Mouse (Mus musculus) liver, embryonic 15.5 days (tissue): ENCODE measurements around the gene Duox2. TPM values are rescaled to one million over a fixed set of nuclear protein-coding genes. Genes with fewer than 3 reads are reported as not detected.

Experiments
- ATAC-seq: fragments of 200-750 bp; cut with Nextera tagmentation; 2 replicates; pipeline ENCODE4 v1.8.0; 2017; ENCODE audit warnings: moderate number of reproducible peaks, mild to moderate bottlenecking, moderate library complexity; ENCODE audit not compliant: insufficient read depth
- H3K27ac ChIP-seq: fragments of 300-500 bp; sonication (generic); replicated peaks from 2 replicates; pipeline ENCODE4 v1.5.1; 2015; ENCODE audit warnings: mild to moderate bottlenecking, inconsistent platforms
- H3K27me3 ChIP-seq: fragments of 300-500 bp; sonication (generic); 2 replicates; pipeline ENCODE4 v1.6.1; 2015; ENCODE audit warnings: mild to moderate bottlenecking, inconsistent platforms
- H3K36me3 ChIP-seq: fragments of 300-500 bp; sonication (generic); replicated peaks from 2 replicates; pipeline ENCODE4 v1.6.1; 2015; ENCODE audit warnings: moderate library complexity, mild to moderate bottlenecking, inconsistent platforms
- H3K4me1 ChIP-seq: fragments of 300-500 bp; sonication (generic); replicated peaks from 2 replicates; pipeline ENCODE4 v1.6.1; 2015; ENCODE audit warnings: inconsistent platforms
- H3K4me2 ChIP-seq: fragments of 300-500 bp; sonication (generic); 2 replicates; pipeline ENCODE4 v1.6.1; 2015; ENCODE audit warnings: moderate library complexity, mild to moderate bottlenecking, inconsistent platforms
- H3K4me3 ChIP-seq: fragments of 300-500 bp; sonication (generic); replicated peaks from 2 replicates; pipeline ENCODE4 v1.5.1; 2015; ENCODE audit warnings: mild to moderate bottlenecking, inconsistent platforms
- H3K9ac ChIP-seq: fragments of 300-500 bp; sonication (generic); 2 replicates; pipeline ENCODE4 v1.6.1; 2015; ENCODE audit warnings: moderate library complexity, mild to moderate bottlenecking, inconsistent platforms
- H3K9me3 ChIP-seq: fragments of 300-500 bp; sonication (generic); replicated peaks from 2 replicates; pipeline ENCODE4 v1.6.1; 2016; ENCODE audit warnings: inconsistent platforms
- WGBS: fragments of 180-500 bp; shearing (Covaris S2); methylation state at CpG from one replicate; pipeline ENCODE4 v1.1.7; 2015; ENCODE audit warnings: mixed read lengths; ENCODE audit not compliant: insufficient replicate concordance; 5-methylcytosine and 5-hydroxymethylcytosine counted together
- polyA plus RNA-seq: library from polyadenylated mRNA; unstranded; fragments of >200 nt; fragmentation: Nextera tagmentation; extraction: Ambion mirVana; gene quantifications from 2 replicates; pipeline ENCODE4 v1.2.1, GENCODE M21; 2015

The Duox2 gene
- polyA plus RNA-seq, 1 experiment from 2014 or later: not detected

DNA sequence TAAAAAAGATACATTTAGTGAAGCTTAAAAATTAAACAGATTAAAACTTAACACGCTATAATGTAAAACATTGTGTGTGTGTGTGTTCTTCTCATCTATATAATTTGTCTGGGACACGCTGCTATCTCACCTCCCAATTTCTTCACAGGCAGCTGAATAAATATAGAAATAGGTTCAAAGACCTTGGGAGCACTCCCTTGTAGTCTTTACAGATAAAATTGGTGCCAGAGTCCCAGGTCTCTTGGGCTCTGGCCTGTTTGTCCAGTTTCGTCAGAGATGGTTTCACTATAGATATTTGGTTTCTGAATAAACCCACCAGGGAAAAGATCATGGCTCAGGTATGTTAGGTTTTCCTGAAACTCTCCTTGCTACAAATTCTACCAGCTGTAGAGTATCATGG, 19.5 kb downstream of the Duox2 start:
- Histone ChIP-seq H3K9ac (no peak overlapping the region), H3K9me3 (no peaks in the 10 kb centered on the region; the same call in 1 of the 2 replicates), H3K4me1 (no peaks in the 10 kb centered on the region), H3K36me3 (no peaks in the 10 kb centered on the region), H3K4me2 (no peak overlapping the region), H3K27me3 (no peaks in the 10 kb centered on the region; the same call in 1 of the 2 replicates), H3K27ac (no peak overlapping the region), H3K4me3 (no peak overlapping the region)
- no peak for ATAC-seq
- 66% methylated on average over 3 of the region's 3 CpGs for WGBS

DNA sequence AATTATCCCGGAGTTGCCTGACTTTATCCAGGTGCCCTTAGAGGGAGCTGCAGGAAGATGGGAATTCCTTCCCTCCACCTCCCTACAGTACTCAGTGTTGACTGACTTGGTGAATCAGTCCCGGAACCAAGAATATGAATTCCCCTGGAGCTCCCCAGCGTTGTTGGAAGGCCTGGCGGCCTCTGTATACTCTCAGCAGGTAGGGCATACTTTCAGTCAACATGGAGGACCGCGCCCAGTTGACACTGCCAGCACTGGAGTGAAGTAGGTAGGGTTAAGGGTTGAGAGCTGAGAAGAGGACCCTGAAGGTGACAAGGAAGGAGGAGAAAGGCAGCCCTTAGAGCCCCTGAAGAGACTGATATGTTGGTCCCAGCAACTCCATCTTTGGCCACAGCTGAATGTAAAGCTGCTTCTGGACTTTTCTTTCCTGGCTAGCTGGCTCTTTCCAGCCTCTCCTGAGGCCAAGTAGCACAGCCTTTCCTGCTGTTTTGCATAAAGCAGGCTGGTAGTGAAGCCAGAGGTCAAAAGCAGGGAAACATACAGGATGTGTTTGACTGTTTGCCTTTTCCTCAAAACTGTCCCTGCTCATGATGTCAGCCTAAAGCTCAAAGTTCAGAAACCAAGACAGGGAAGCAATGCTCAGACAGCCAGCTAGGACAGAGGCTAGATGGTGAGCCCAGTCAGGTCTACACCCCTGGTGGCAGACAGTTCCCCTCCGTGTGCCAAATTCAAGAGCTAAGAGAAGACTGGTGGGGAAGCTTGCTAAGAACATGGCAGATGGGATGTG, 31.6 kb downstream of the Duox2 start:
- Histone ChIP-seq H3K36me3 (peaks cover 23% of the 10 kb centered on the region), H3K27me3 (no peaks in the 10 kb centered on the region), H3K27ac (no peak overlapping the region), H3K4me2 (no peak overlapping the region), H3K4me1 (peaks cover 10% of the 10 kb centered on the region), H3K4me3 (no peak overlapping the region), H3K9ac (no peak overlapping the region), H3K9me3 (no peaks in the 10 kb centered on the region)
- 80% methylated on average over 7 of the region's 7 CpGs for WGBS
- ATAC-seq: peak; percentile 19; the same call in 1 of the 2 replicates

DNA sequence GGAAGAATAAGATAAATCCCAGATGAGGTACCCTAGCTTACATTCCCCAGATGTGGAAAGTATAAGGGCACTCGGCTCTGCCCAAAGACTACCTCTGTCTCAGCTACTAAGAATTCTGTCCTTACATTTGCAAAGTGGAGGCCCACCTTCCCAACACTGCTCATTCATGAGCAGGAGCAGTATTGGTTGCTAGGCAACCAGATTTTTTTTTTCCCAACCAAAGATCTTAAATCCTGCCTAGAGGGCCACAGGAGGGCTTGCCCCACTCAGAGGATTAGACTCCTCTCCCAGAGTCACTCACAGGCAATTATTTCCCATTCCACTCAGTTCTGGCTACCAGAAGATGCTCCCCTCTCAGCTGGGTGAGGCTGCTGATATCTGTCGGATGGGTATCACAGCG, 33.6 kb downstream of the Duox2 start:
- no peaks in the 10 kb centered on the region for H3K27me3 ChIP-seq
- no peak overlapping the region for H3K9ac ChIP-seq
- WGBS: 80% methylated on average over 3 of the region's 3 CpGs
- H3K4me3 ChIP-seq: no peak overlapping the region
- no peaks in the 10 kb centered on the region; the same call in 1 of the 2 replicates for H3K4me1 ChIP-seq
- no peak overlapping the region for H3K4me2 ChIP-seq
- H3K9me3 ChIP-seq: no peaks in the 10 kb centered on the region
- no peak for ATAC-seq
- H3K27ac ChIP-seq: no peak overlapping the region
- H3K36me3 ChIP-seq: peaks cover 42% of the 10 kb centered on the region

DNA sequence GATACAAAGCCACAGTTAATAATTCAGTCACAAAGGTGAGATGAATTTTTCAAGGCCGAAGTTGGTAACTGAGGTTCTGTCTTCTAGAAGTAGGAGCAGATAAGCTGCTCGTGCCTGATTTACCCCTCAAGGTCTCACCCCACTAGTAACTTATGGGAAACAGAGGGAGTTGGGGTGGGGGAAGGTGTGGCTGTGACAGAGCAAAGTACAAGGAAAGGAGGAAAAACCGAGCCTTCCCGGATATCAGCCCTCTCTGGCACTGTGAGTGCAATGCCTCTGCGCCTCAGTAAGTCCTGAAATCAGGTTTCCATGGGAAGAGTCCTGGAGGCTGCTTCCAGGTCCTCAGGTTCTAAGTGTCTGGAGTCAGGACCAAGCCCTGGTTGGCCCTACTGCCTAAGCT, 37.5 kb downstream of the Duox2 start:
- Histone ChIP-seq H3K27me3 (no peaks in the 10 kb centered on the region), H3K9ac (no peak overlapping the region), H3K4me1 (no peaks in the 10 kb centered on the region), H3K4me3 (no peak overlapping the region), H3K4me2 (no peak overlapping the region), H3K27ac (no peak overlapping the region), H3K9me3 (no peaks in the 10 kb centered on the region), H3K36me3 (peaks cover 81% of the 10 kb centered on the region)
- WGBS: 70% methylated on average over 5 of the region's 5 CpGs
- no peak for ATAC-seq

DNA sequence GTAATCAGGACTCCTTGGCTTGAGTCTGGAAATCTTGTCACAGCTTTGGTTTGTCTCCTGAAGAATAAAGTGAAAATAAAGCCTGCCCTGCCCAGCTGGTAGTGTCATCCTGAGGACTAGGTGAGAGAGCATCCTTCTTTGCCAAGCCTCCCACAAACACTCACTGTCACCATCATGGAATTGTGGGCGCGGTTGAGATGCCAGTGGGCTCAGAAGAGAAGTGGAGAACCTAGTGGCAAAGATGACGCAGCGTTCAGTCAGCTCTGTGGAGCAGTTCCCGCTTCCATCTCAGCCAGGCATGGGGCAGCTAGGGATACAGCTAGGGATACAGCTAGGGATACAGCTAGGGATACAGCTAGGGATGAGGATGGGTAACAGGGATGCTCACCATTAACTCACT, 42.3 kb downstream of the Duox2 start:
- Histone ChIP-seq H3K27me3 (no peaks in the 10 kb centered on the region), H3K9ac (no peak overlapping the region), H3K9me3 (no peaks in the 10 kb centered on the region), H3K4me2 (no peak overlapping the region), H3K4me3 (no peak overlapping the region), H3K36me3 (peaks cover 87% of the 10 kb centered on the region), H3K27ac (no peak overlapping the region), H3K4me1 (no peaks in the 10 kb centered on the region)
- no peak for ATAC-seq
- 85% methylated on average over 5 of the region's 5 CpGs for WGBS

DNA sequence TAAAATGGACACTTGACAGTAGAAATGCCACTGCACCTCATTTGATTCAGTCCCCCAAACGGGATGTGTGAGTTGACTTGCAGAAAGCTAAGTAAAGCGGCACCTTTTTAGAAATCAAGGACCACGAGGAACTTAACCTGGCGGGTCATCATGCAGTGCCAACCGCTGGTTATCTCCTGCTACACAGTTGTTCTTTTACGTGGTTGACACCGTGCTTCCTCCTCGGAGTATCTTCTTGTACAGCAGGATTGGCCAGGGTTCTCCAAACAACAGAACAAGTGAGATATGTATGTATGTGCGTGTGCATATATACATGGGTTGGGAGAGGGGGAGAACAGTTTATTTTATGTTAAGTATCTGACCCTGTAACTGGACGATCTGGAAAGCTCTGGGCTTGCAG, 50.5 kb downstream of the Duox2 start:
- H3K36me3 ChIP-seq: peaks cover 79% of the 10 kb centered on the region
- WGBS: 67% methylated on average over 10 of the region's 10 CpGs
- ATAC-seq: no peak

DNA sequence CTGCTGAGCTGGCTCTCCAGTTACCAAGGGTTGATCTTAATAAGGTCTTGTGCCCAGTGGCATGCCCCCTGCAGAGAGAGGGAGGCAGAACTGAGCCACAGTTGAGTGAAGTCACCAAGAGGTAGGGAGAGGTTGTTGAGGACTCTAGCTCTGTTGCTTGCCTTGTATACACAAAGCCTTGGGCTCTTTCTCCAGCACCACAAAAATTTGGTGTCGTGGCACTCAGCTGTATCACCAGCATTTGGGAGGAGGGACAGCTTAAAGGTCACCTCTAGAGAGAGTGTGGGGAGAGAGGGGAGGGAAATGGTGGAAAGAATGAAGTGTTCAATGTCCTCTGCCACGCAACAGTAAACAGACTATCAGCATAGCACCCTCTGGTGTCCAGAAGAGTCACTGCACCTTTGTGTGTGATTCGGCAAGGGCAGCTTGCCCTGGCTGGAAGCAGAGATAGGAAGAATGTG, 54.5 kb downstream of the Duox2 start:
- Histone ChIP-seq H3K9me3 (no peaks in the 10 kb centered on the region), H3K4me1 (peaks cover 36% of the 10 kb centered on the region), H3K27ac (peak overlapping the region; percentile 35), H3K9ac (no peak overlapping the region), H3K36me3 (peaks cover 42% of the 10 kb centered on the region), H3K27me3 (no peaks in the 10 kb centered on the region), H3K4me3 (no peak overlapping the region), H3K4me2 (no peak overlapping the region)
- peak; percentile 54 for ATAC-seq
- WGBS: under 1% methylated on average over 3 of the region's 3 CpGs

More for the DNA sequence above, 50.5 kb downstream of the Duox2 start:
- peaks cover 17% of the 10 kb centered on the region for H3K4me1 ChIP-seq
- no peak overlapping the region for H3K4me2 ChIP-seq
- no peak overlapping the region for H3K9ac ChIP-seq
- no peak overlapping the region for H3K27ac ChIP-seq
- H3K27me3 ChIP-seq: no peaks in the 10 kb centered on the region
- no peak overlapping the region for H3K4me3 ChIP-seq
- H3K9me3 ChIP-seq: no peaks in the 10 kb centered on the region

DNA sequence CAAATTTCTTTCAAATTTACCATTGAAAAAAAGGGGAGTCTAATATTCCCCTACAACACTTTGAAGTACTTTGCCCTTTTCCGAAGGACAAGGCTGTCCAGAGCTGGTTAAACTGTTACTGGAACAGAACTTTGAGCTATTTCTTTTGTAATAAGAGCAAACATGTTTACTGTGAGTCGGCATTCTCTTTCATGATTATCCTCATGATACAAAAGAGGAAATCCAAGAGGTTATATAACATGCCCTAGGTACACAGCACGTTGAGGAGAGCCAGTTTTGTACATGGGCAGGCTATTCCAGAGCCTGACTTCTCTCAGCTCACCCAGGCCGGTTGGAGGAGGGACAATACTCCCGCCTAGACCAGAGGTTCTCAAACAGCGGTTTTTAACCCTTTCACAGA, 56.3 kb downstream of the Duox2 start:
- 50% methylated on average over 6 of the region's 6 CpGs for WGBS

DNA sequence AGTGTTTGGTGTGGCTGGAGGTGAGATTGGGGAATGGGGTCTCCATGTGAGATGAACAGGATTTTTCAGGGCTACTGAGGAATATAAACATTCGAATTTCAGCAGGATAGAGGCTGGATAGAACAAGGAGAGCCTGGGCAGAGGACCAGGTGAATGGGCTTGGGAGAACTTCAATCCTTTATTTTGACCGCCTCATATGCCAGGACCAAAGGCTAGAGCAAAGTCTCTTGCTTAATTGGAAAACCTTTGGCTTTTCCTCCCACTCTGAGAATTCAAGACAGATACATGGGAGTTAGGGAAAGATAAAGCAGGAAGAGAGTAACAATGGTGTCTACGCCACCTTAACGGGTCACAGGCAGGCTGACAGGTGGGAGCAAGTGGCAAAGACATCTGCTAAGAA, 57.0 kb downstream of the Duox2 start:
- no peak overlapping the region for H3K9ac ChIP-seq
- H3K27ac ChIP-seq: peak overlapping the region; percentile 68
- no peak overlapping the region for H3K4me3 ChIP-seq
- WGBS: 72% methylated on average over 4 of the region's 4 CpGs
- peaks cover 17% of the 10 kb centered on the region for H3K36me3 ChIP-seq
- no peaks in the 10 kb centered on the region for H3K9me3 ChIP-seq
- no peak overlapping the region for H3K4me2 ChIP-seq
- no peak for ATAC-seq
- H3K4me1 ChIP-seq: peaks cover 51% of the 10 kb centered on the region
- no peaks in the 10 kb centered on the region for H3K27me3 ChIP-seq

More for the DNA sequence above, 56.3 kb downstream of the Duox2 start:
- H3K27ac ChIP-seq: peak overlapping the region; percentile 68
- H3K36me3 ChIP-seq: peaks cover 24% of the 10 kb centered on the region
- no peaks in the 10 kb centered on the region for H3K9me3 ChIP-seq
- H3K4me3 ChIP-seq: no peak overlapping the region
- no peak overlapping the region for H3K4me2 ChIP-seq
- H3K4me1 ChIP-seq: peaks cover 45% of the 10 kb centered on the region
- H3K9ac ChIP-seq: no peak overlapping the region
- no peaks in the 10 kb centered on the region for H3K27me3 ChIP-seq
- peak; percentile 55 for ATAC-seq

DNA sequence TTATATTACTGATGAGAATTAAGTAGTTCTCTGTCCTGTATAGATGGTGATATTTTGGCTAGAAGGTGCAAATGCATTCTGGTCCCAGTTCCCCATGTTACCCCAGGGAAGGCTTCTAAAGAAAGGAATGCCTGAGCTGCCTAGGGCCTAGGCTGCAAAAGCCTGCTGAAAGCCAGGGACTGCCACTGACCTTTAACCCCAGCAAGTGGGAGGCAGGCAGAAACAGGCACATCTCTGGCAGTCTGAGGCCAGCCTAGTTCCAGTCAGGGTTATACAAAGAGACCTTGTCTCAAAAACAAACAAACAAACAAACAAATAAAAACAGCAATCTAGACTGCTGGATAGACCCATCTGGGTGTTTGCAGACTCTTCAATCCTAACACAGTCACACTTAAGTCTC, 57.5 kb downstream of the Duox2 start:
- Histone ChIP-seq H3K27me3 (no peaks in the 10 kb centered on the region), H3K4me1 (peaks cover 56% of the 10 kb centered on the region), H3K4me3 (no peak overlapping the region), H3K9ac (no peak overlapping the region), H3K27ac (peak overlapping the region; percentile 68), H3K9me3 (no peaks in the 10 kb centered on the region), H3K4me2 (no peak overlapping the region), H3K36me3 (peaks cover 13% of the 10 kb centered on the region)
- no peak for ATAC-seq

DNA sequence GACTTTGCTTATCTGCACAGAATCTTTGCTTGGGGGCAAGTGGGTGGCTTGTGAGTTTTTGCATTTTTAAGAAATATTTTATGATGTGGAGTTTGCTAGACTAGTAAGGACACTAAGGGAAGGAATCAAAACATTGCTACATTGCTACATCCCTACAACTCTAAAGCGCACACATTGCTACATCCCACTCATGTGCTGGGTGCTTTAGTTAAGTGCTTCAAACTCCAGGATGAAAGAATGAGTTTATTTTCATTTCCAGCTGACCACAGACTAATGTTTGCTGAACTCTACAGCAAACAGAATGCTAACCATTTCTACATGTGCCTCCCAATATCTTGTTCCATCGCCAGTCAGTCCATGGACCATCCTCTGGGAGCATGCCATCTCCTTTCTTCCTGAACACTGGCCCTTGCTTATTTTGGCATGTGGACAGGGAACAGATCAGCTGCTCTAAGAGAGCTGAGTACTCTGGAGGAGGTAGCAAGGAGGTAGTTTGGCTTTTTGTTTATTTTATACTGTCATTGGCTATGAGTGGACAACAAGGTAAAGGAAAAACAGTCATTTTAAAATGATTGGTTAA, 60.3 kb downstream of the Duox2 start:
- H3K9me3 ChIP-seq: no peaks in the 10 kb centered on the region
- 76% methylated on average over 2 of the region's 2 CpGs for WGBS
- H3K4me2 ChIP-seq: peak overlapping the region; percentile 90
- H3K9ac ChIP-seq: no peak overlapping the region
- no peaks in the 10 kb centered on the region for H3K27me3 ChIP-seq
- no peak for ATAC-seq
- H3K4me1 ChIP-seq: peaks cover 64% of the 10 kb centered on the region
- H3K4me3 ChIP-seq: no peak overlapping the region
- H3K36me3 ChIP-seq: no peaks in the 10 kb centered on the region
- H3K27ac ChIP-seq: peak overlapping the region; percentile 46; the same call in 1 of the 2 replicates
